Mouse (Mus musculus): ENCODE measurements around the gene Ppfibp1. TPM values are rescaled to one million over a fixed set of nuclear protein-coding genes. Genes with fewer than 3 reads are reported as not detected.

The Ppfibp1 gene
- 21.9 and 22.3 TPM in 2 replicates for polyA plus RNA-seq (2015; fragmentation: Nextera tagmentation; extraction: Ambion mirVana)

DNA sequence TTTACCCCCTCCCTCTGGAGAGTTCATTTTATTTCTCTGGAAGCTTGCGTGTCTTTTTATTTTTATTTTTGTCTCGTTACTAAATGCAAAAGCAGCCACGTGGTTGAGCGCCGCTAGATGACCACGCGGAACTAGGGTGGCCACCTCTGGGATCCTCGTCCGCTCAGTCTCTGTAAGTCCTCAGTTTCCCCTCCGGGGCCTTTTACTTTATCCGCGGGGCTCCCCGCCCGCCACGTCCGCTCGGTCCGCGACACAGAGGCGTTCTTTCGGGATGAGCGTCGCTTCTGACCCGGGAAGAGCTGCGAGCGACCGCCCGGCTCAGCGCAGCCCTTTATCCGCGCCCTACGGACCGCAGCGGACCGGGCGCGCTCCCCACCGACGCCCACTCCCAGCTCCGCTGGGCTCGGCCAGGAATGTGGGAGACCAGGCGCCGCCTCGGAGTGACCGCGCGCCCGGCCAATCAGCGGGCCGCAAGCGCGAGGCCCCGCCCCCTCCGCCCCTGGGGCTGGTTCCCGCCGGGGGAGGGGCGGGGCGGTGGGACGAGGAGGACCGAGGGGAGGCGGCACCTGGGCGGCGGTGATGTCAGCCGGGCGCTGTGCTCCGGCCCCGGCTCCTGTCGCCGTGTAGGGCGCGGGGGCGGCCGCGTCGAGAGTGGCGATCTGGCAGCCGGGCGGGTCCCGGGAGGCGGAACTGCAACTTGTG is at the start of gene Ppfibp1:
Ppfibp1 (plus strand) TSS at position 530 of the 702 bp plus-strand sequence.

DNA sequence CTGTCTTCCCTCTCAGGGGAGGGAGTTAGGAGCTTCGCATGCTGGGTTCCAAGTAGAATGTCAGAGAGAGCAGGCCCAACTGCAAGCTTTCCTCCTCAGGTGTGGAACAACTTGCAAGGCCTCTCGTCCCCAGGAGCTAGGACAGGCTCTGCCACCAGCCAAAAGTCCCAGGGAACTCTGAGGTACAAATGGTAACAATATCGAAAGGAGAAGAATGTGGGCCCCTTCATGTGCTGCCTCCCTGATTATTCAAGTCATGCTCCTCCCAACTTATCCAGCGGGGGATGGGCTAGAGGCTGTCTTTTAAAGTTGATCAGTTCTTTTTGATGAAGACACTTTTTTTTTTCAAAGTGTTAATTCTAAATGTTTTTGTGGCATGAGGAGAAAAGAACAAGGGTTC is 38.2 kb upstream of the Ppfibp1 start, which contains the start of gene Smco2:
Smco2 (plus strand) TSS at position 55 of the 400 bp plus-strand sequence.

DNA sequence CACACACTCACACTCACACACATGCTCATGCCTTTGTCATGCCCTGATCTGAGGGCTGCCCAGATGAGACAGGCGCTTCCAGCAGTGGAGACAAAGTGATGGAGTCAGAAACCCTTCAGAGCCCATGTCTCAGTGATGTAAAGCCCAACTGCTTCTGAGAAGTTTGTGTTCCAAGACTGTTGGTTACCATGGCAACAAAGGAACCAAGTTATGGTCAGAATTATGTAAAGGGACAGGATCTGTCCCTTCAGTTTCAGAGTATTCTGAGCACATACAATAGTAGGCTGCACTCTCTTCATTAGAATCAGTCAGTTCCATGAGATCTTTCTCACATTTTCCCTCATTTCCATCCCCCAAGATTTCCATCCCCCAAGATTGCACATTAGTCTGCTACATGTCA is 66.0 kb downstream of the Ppfibp1 start, which contains the start of gene 1700034J05Rik:
1700034J05Rik (minus strand) TSS at position 165 of the 400 bp plus-strand sequence.

DNA sequence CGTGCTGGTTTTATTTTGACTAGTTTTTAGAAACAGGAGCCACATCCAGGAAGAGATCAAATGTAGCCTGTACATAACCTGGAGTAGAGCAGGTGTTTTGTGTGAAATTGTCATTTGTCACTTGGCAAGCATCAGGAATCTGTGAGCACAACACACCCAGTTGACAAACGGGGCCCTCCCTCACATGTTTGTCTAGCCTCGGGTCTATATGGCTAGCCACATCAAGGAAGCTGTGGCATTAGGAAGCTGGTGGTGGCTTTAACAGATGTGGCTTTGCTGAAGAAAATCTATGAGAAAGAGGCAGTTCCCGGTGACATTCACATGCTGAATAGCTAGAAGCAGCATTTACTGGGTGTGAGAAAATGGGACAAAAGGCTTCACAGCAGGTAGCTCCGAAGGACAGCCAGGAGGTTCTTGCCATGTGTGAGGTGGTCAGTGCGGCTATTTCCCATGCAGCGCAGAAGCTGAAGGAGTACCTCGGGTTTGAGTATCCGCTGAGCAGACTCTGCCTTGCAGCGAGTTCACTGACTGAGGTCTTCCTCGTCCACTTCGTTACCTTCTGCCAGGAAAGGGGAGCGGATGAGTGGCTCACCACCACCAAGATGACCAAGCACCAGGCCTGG is 144.1 kb downstream of the Ppfibp1 start, which contains the start of gene Rep15:
Rep15 (plus strand) TSS at position 282 of the 623 bp plus-strand sequence.

DNA sequence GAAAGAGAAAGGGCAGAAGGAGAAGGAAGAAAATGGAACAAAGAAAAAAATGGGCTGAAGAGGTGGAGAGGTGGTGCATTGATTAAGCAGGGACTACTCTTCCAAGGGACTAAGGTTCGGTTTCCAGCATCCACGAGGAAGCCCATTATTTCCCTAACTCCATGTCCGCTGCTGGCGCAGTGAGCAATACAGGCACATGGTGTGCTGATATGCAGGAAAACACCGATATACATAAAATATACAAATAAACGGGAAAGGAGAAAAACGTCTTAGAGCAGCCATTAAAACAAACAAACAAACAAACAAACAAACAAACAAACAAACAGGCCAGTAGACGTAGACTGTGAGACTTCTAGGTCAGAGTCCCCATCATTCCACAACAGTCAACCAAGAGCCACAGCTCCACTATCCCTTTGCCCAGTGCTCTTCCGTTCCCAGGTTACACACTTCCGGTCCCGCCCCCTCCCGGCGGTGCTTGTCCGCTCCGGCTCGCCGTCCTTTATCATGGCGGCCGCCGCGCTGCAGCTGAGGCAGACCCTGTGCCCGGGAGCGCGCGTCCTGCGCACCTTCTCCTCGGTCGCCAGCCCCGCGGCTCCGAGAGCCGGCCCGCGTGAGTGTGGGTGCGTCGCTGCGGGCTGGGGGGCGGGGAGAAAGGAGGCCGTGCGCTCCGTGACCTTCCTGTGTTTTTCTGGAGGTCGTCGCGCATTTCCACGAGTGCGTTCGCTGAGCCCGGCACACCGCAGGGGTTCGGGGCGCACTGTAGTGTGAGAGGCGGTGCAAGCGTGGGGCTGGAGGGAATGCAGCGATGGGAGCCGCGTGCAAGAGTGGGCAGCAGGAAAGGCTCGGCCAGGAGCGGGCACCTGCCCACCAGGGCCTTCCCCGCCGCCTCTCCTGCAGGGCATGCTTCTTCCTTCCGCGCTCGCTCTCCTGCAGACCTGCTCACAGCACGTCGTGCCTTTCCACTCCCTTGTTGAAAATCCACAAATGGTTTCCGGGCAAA is 154.3 kb downstream of the Ppfibp1 start, which contains the start of gene Mrps35:
Mrps35 (plus strand) TSS at position 474 of the 1,000 bp plus-strand sequence.

Other genes with a start within 250 kb of the Ppfibp1 start
- gene Med21, start 245.9 kb upstream of the Ppfibp1 start, polyA plus RNA-seq (2015; fragmentation: Nextera tagmentation; extraction: Ambion mirVana): 96.1 and 101 TPM in 2 replicates
- 44.6 and 46.5 TPM in 2 replicates for gene Tm7sf3, start 245.7 kb upstream of the Ppfibp1 start, polyA plus RNA-seq (2015; fragmentation: Nextera tagmentation; extraction: Ambion mirVana)
- gene Stk38l, start 163.5 kb upstream of the Ppfibp1 start, polyA plus RNA-seq (2015; fragmentation: Nextera tagmentation; extraction: Ambion mirVana): 4.8 and 5.7 TPM in 2 replicates
- gene Arntl2, start 92.4 kb upstream of the Ppfibp1 start, polyA plus RNA-seq (2015; fragmentation: Nextera tagmentation; extraction: Ambion mirVana): 0.43 and 0.78 TPM in 2 replicates
- gene Smco2, start 38.4 kb upstream of the Ppfibp1 start, polyA plus RNA-seq (2015; fragmentation: Nextera tagmentation; extraction: Ambion mirVana): not detected in 2 replicates
- 0.08 and 0.17 TPM in 2 replicates for gene 1700034J05Rik, start 65.9 kb downstream of the Ppfibp1 start, polyA plus RNA-seq (2015; fragmentation: Nextera tagmentation; extraction: Ambion mirVana)
- 0.58 and 0.63 TPM in 2 replicates for gene Rep15, start 144.1 kb downstream of the Ppfibp1 start, polyA plus RNA-seq (2015; fragmentation: Nextera tagmentation; extraction: Ambion mirVana)
- 67.0 and 70.6 TPM in 2 replicates for gene Mrps35, start 154.3 kb downstream of the Ppfibp1 start, polyA plus RNA-seq (2015; fragmentation: Nextera tagmentation; extraction: Ambion mirVana)
- gene Mansc4, start 198.5 kb downstream of the Ppfibp1 start, polyA plus RNA-seq (2015; fragmentation: Nextera tagmentation; extraction: Ambion mirVana): 0.57 and 1.2 TPM in 2 replicates
- gene Klhl42, start 202.9 kb downstream of the Ppfibp1 start, polyA plus RNA-seq (2015; fragmentation: Nextera tagmentation; extraction: Ambion mirVana): 2.1 and 3.0 TPM in 2 replicates